Mouse (Mus musculus) liver, embryonic 14.5 days (tissue): Measurements from ENCODE around the gene Lad1.

ENCODE experiments used
- CTCF ChIP-seq: IDR thresholded peaks from 2 replicates; pipeline ENCODE4 v1.5.1; 2016; ENCODE audit warnings: antibody characterized with exemption, low read depth, control low read depth
- EP300 ChIP-seq: IDR thresholded peaks from 2 replicates; pipeline ENCODE4 v1.6.1; 2016; ENCODE audit warnings: antibody characterized with exemption, low read depth

- no peak for TF ChIP-seq EP300
- no peak for TF ChIP-seq CTCF
Measured at GRCm38 (mm10) chr1:135777046-135777445, 41.4 kb upstream of the Lad1 start.
